12 mouse cellular contexts compared by ENCODE assay signal in genomic region chr16:37753809-37754208, GRCm38 (mm10). TPM values are rescaled to one million over a fixed set of nuclear protein-coding genes. Genes with fewer than 3 reads are reported as not detected.
A peak's percentile ranks its signal among the peaks of the same experiment; 100 is the strongest.
DNase-seq lines count a peak whose midpoint lies in the region; ATAC-seq lines count a peak whose summit lies in the region.
"Had no signal": no experiment of that assay in that cellular context is flagged by ENCODE, and none has a peak within 500 bp of the region (broad histone marks: within the 10 kb centered on the region; RNA-seq: fewer than 3 reads in every experiment).

No protein-coding gene starts in this region.

- no peaks in the 10 kb centered on the region for H3K9me3 ChIP-seq in heart, embryonic 11.5 days (replicated peaks; ENCODE audit: control insufficient read depth, low read length)
- H3K9me3 ChIP-seq in midbrain, embryonic 10.5 days (replicated peaks): no peaks in the 10 kb centered on the region
- H3K9me3 ChIP-seq in midbrain, embryonic 13.5 days: no peaks in the 10 kb centered on the region
- no peaks in the 10 kb centered on the region for H3K9me3 ChIP-seq in heart, embryonic 15.5 days (replicated peaks)
- H3K9me3 ChIP-seq: limb, embryonic 13.5 days had no signal

- 38% methylated on average over 1 of the region's 1 CpGs for WGBS in heart, embryonic 11.5 days (ENCODE audit: insufficient replicate concordance)
- WGBS in midbrain, embryonic 10.5 days: 84% methylated on average over 1 of the region's 1 CpGs
- WGBS in midbrain, embryonic 13.5 days: 97% methylated on average over 1 of the region's 1 CpGs
- WGBS in heart, embryonic 15.5 days: 54% methylated on average over 1 of the region's 1 CpGs

- peaks cover 33% of the 10 kb centered on the region for H3K4me1 ChIP-seq in heart, embryonic 11.5 days (ENCODE audit: control insufficient read depth, insufficient read depth, low read length)
- peaks cover 23% of the 10 kb centered on the region for H3K4me1 ChIP-seq in midbrain, embryonic 10.5 days
- H3K4me1 ChIP-seq in midbrain, embryonic 13.5 days (replicated peaks): 0 out of 2 replicates have a peak, but pooled peaks cover 4% of the 10 kb centered on the region
- H3K4me1 ChIP-seq in heart, embryonic 15.5 days (replicated peaks): peaks cover 46% of the 10 kb centered on the region

- no peaks in the 10 kb centered on the region for H3K27me3 ChIP-seq in heart, embryonic 11.5 days (ENCODE audit: control insufficient read depth, insufficient read depth, low read length)
- no peaks in the 10 kb centered on the region for H3K27me3 ChIP-seq in midbrain, embryonic 10.5 days (ENCODE audit: low read depth, poor library complexity, severe bottlenecking)
- no peaks in the 10 kb centered on the region for H3K27me3 ChIP-seq in midbrain, embryonic 13.5 days
- no peaks in the 10 kb centered on the region for H3K27me3 ChIP-seq in heart, embryonic 15.5 days
- H3K27me3 ChIP-seq: limb, embryonic 13.5 days had no signal

- H3K4me2 ChIP-seq in heart, embryonic 11.5 days: no peak overlapping the region
- no peak overlapping the region for H3K4me2 ChIP-seq in midbrain, embryonic 13.5 days (replicated peaks)
- H3K4me2 ChIP-seq in heart, embryonic 15.5 days: no peak overlapping the region
- H3K4me2 ChIP-seq: limb, embryonic 13.5 days had no signal

- 0 out of 2 replicates have a peak, but pooled peaks have one; percentile 32 for ATAC-seq in heart, embryonic 11.5 days (replicated peaks; ENCODE audit: insufficient number of reproducible peaks, low FRiP score, low TSS enrichment)
- ATAC-seq in midbrain, embryonic 13.5 days: no peak
- ATAC-seq in heart, embryonic 15.5 days (replicated peaks; ENCODE audit: insufficient number of reproducible peaks, insufficient read depth, low FRiP score, low read depth): 0 out of 2 replicates have a peak, but pooled peaks have one; percentile 11

- no peaks in the 10 kb centered on the region for H3K36me3 ChIP-seq in heart, embryonic 11.5 days (ENCODE audit: control insufficient read depth, insufficient read depth, low read length)
- H3K36me3 ChIP-seq in midbrain, embryonic 10.5 days: no peaks in the 10 kb centered on the region
- no peaks in the 10 kb centered on the region for H3K36me3 ChIP-seq in midbrain, embryonic 13.5 days
- no peaks in the 10 kb centered on the region for H3K36me3 ChIP-seq in heart, embryonic 15.5 days
- H3K36me3 ChIP-seq: limb, embryonic 13.5 days had no signal

- 0 out of 2 replicates have a peak overlapping the region, but pooled peaks have one; percentile 39 for H3K9ac ChIP-seq in heart, embryonic 11.5 days (ENCODE audit: low read depth, low read length)
- no peak overlapping the region for H3K9ac ChIP-seq in midbrain, embryonic 13.5 days (replicated peaks)
- no peak overlapping the region for H3K9ac ChIP-seq in heart, embryonic 15.5 days
- H3K9ac ChIP-seq: limb, embryonic 13.5 days had no signal

- no peak overlapping the region for H3K4me3 ChIP-seq in heart, embryonic 11.5 days (ENCODE audit: low read depth, low read length)
- H3K4me3 ChIP-seq in midbrain, embryonic 10.5 days: no peak overlapping the region
- no peak overlapping the region for H3K4me3 ChIP-seq in midbrain, embryonic 13.5 days (replicated peaks)
- H3K4me3 ChIP-seq in heart, embryonic 15.5 days: no peak overlapping the region
- H3K4me3 ChIP-seq: erythroblast, embryonic 14.5 days; limb, embryonic 13.5 days had no signal

- peak overlapping the region; percentile 86 for H3K27ac ChIP-seq in heart, embryonic 11.5 days (ENCODE audit: low read depth, low read length)
- peak overlapping the region; percentile 17; the same call in 1 of the 2 replicates for H3K27ac ChIP-seq in midbrain, embryonic 10.5 days (replicated peaks)
- H3K27ac ChIP-seq in midbrain, embryonic 13.5 days: no peak overlapping the region
- peak overlapping the region; percentile 77 for H3K27ac ChIP-seq in heart, embryonic 15.5 days
- H3K27ac ChIP-seq: limb, embryonic 13.5 days had no signal

- no peak for DNase-seq in heart, adult 18-20 months
- DNase-seq in midbrain, embryonic 10.5 days (ENCODE audit: low spot score): peak; percentile 28
- DNase-seq in adrenal gland, postnatal 25 days: no peak
- DNase-seq in gastrocnemius, adult 8-10 months (ENCODE audit: low spot score in 2 of 2): no peak
- DNase-seq in right cerebral cortex, postnatal 36 days (ENCODE audit: low spot score in 2 of 2): no peak
- DNase-seq: adrenal gland, adult 8-10 months; cerebellum, adult 18-20 months had no signal

RNA-seq across cellular contexts. Expression of gene Fstl1, which starts 22.9 kb away (rescaled TPM):
- polyA plus RNA-seq in heart, embryonic 11.5 days (2014; fragmentation: Nextera tagmentation; extraction: Ambion mirVana): 500 and 503 TPM in 2 replicates
- 10 to 100 TPM; 41.3 to 41.9 TPM for total RNA-seq in heart, adult 18-20 months (2021)
- 168 and 195 TPM in 2 replicates for polyA plus RNA-seq in midbrain, embryonic 10.5 days (2016; fragmentation: Nextera tagmentation; extraction: Ambion mirVana)
- polyA plus RNA-seq in midbrain, embryonic 13.5 days (2015; fragmentation: Nextera tagmentation; extraction: Ambion mirVana): 98.9 and 99.0 TPM in 2 replicates
- 468 and 518 TPM in 2 replicates for polyA plus RNA-seq in heart, embryonic 15.5 days (2015; fragmentation: Nextera tagmentation; extraction: Ambion mirVana)
- 45.8 and 46.1 TPM in 2 replicates for total RNA-seq in adrenal gland, postnatal 25 days (2021)
- 10 to 100 TPM; 19.3 to 28.8 (median 21.9) TPM for total RNA-seq in gastrocnemius, adult 8-10 months (2022)
